Mouse (Mus musculus) forebrain, postnatal 0 days (tissue): ENCODE measurements around the gene Fam72a. TPM values are rescaled to one million over a fixed set of nuclear protein-coding genes. Genes with fewer than 3 reads are reported as not detected.

Experiments
- ATAC-seq: fragments of 200-750 bp; cut with Nextera tagmentation; 2 replicates; pipeline ENCODE4 v1.8.0; 2017; ENCODE audit warnings: mild to moderate bottlenecking, moderate library complexity
- DNase-seq: peaks from one replicate; pipeline ENCODE4 v3.0.0-alpha.2; 2015
- H3K27ac ChIP-seq: fragments of 300-500 bp; sonication (generic); 2 replicates; pipeline ENCODE4 v1.5.1; 2014; ENCODE audit warnings: low read depth, mild to moderate bottlenecking, antibody characterized with exemption, low read length, moderate library complexity, mixed read lengths
- H3K27me3 ChIP-seq: fragments of 300-500 bp; sonication (generic); 2 replicates; pipeline ENCODE4 v1.6.1; 2014; ENCODE audit warnings: mild to moderate bottlenecking, low read length, mixed read lengths; ENCODE audit not compliant: insufficient read depth
- H3K36me3 ChIP-seq: fragments of 300-500 bp; sonication (generic); 2 replicates; pipeline ENCODE4 v1.6.1; 2014; ENCODE audit warnings: mild to moderate bottlenecking, moderate library complexity; ENCODE audit not compliant: insufficient read depth
- H3K4me1 ChIP-seq: fragments of 300-500 bp; sonication (generic); 2 replicates; pipeline ENCODE4 v1.6.1; 2014; ENCODE audit warnings: antibody characterized with exemption; ENCODE audit not compliant: insufficient read depth
- H3K4me2 ChIP-seq: fragments of 300-500 bp; sonication (generic); 2 replicates; pipeline ENCODE4 v1.6.1; 2014; ENCODE audit warnings: low read depth, mild to moderate bottlenecking, moderate library complexity
- H3K4me3 ChIP-seq: fragments of 300-500 bp; sonication (generic); 2 replicates; pipeline ENCODE4 v1.5.1; 2014; ENCODE audit warnings: low read depth, low read length, mixed read lengths
- H3K9ac ChIP-seq: fragments of 300-500 bp; sonication (generic); 2 replicates; pipeline ENCODE4 v1.6.1; 2014; ENCODE audit warnings: mild to moderate bottlenecking
- H3K9me3 ChIP-seq: fragments of 300-500 bp; sonication (generic); 2 replicates; pipeline ENCODE4 v1.6.1; 2016; ENCODE audit warnings: low read length
- CTCF ChIP-seq: sonication (generic); IDR thresholded peaks from 2 replicates; pipeline ENCODE4 v1.5.1; 2016; ENCODE audit warnings: antibody characterized with exemption, control low read depth, low read depth
- WGBS: fragments of 180-500 bp; shearing (Covaris S2); extraction: QIAGEN DNeasy Blood & Tissue Kit; methylation state at CpG from one replicate; pipeline ENCODE4 v1.1.7; 2014; 5-methylcytosine and 5-hydroxymethylcytosine counted together
- polyA plus RNA-seq: library from polyadenylated mRNA; unstranded; fragments of >200 nt; fragmentation: Nextera tagmentation; extraction: Ambion mirVana; gene quantifications from 2 replicates; pipeline ENCODE4 v1.2.1, GENCODE M21; 2015
- total RNA-seq: library from RNA; depleted of rRNA; stranded (reverse); fragments of >200 nt; gene quantifications from 2 replicates; pipeline ENCODE4 v1.2.3, GENCODE M21; 2014

Fam72a gene
- total and polyA plus RNA-seq, 2 experiments from 2014 or later, result 0.86 to 1.5 TPM

- 1% methylated on average over 40 of the region's 41 CpGs for WGBS
- peak overlapping the region; percentile 75 for H3K4me3 ChIP-seq
- no peak for DNase-seq
- H3K27me3 ChIP-seq, result no peaks in the 10 kb centered on the region
- no peaks in the 10 kb centered on the region for H3K36me3 ChIP-seq
- ATAC-seq, result no peak
- H3K4me1 ChIP-seq, result peaks cover 27% of the 10 kb centered on the region
- peak overlapping the region; percentile 91 for H3K27ac ChIP-seq
- H3K4me2 ChIP-seq, result peak overlapping the region; percentile 77
- TF ChIP-seq CTCF, result no peak
- H3K9me3 ChIP-seq, result no peaks in the 10 kb centered on the region
- H3K9ac ChIP-seq, result peak overlapping the region; percentile 80
Measured at GRCm38 (mm10) chr1:131525586-131526271, 2.0 kb upstream of the Fam72a start.

DNA sequence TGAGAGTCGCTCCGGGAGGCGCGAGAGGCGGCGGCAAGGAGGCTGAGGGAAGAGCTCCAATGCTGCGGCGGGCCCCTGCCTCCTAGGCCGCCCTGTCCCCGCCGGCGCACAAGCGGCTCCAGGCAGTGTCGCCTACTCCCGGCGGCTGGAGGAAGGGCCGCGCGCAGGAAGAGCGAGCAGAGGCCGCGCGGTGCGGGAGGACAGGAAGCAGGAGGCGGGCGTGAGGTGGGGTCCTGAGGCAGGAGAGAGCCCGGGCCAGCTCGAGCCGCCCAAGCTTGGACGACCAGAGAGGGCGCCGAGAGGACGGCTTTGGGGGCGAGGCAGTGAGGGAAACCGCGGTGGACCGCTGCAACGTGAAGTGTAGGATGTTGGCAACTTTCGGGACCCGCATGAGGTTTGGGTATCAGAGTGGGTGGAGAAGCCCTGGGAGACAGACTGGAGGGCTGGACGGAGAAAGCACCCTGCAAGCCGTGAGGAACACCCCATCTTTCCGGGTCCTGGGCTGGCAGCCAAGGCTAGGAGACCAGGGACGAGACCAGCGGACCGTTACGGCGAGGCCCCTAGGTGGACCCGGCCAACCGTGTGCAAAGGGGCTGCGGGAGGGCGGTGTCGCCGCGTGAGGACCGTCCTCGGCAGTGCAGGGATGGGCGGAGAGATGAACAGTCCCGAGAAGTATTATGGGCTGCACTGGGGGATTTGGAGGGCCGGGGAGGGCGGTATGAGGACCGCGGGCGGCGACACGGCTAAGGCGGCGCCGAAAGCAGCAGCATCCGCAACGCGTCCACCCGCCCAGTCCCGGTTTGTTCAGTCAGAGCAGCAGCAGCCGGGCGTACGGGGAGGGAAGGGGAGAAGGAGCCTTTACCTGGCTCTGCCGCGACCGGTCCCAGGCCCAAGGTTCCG lies 1.1 kb upstream of the Fam72a start:
- peak; percentile 73 for DNase-seq
- Histone ChIP-seq H3K27ac (peak overlapping the region; percentile 91), H3K36me3 (no peaks in the 10 kb centered on the region), H3K4me2 (peak overlapping the region; percentile 77), H3K27me3 (no peaks in the 10 kb centered on the region), H3K4me3 (peak overlapping the region; percentile 75), H3K9me3 (no peaks in the 10 kb centered on the region), H3K4me1 (peaks cover 20% of the 10 kb centered on the region), H3K9ac (peak overlapping the region; percentile 80)
- ATAC-seq, result peak; percentile 25
- 2% methylated on average over 79 of the region's 81 CpGs for WGBS
- peak; percentile 55 for TF ChIP-seq CTCF

GRCm38 (mm10) chr1:131528081-131528507 lies 391 bp downstream of the Fam72a start:
- DNase-seq, result no peak
- ATAC-seq, result no peak
- 0 out of 2 replicates have a peak overlapping the region, but pooled peaks have one; percentile 37 for H3K27ac ChIP-seq
- peak overlapping the region; percentile 39 for H3K9ac ChIP-seq
- H3K4me3 ChIP-seq, result peak overlapping the region; percentile 76
- TF ChIP-seq CTCF, result no peak
- H3K36me3 ChIP-seq, result no peaks in the 10 kb centered on the region
- peaks cover 7% of the 10 kb centered on the region for H3K4me1 ChIP-seq
- no peaks in the 10 kb centered on the region for H3K27me3 ChIP-seq
- under 1% methylated on average over 34 of the region's 34 CpGs for WGBS
- peak overlapping the region; percentile 98 for H3K4me2 ChIP-seq
- H3K9me3 ChIP-seq, result no peaks in the 10 kb centered on the region

DNA sequence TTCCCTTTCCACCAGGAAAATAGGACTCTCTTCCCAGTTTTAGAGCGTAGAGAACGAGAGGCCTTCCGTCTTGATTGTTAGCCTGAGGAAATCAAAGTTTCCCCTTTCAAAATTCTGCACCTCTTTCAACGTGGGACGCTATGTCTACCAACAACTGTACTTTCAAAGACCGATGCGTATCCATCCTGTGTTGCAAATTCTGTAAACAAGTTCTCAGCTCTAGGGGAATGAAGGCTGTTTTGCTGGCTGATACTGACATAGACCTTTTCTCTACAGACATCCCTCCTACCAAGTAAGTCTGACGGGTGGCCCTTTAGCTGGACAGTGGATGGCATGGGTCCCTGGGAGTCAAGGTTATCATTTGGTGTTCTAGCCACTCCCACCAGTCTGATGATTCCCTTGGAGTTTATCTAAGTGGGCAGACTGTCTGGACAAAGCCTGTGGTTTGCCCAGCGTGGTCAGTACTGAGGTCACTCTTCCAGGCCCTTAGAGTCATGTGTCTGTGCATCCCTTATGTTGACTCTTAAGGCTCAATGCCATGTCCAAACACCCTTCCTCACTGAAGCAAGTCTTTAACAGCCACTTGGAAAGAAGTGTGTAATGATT lies 961 bp downstream of the Fam72a start:
- Histone ChIP-seq H3K4me3 (peak overlapping the region; percentile 76), H3K4me1 (peaks cover 7% of the 10 kb centered on the region), H3K27ac (no peak overlapping the region), H3K36me3 (no peaks in the 10 kb centered on the region), H3K27me3 (no peaks in the 10 kb centered on the region), H3K9me3 (no peaks in the 10 kb centered on the region), H3K9ac (0 out of 2 replicates have a peak overlapping the region, but pooled peaks have one; percentile 39), H3K4me2 (peak overlapping the region; percentile 98)
- DNase-seq (no peak), ATAC-seq (no peak)
- WGBS, result under 1% methylated on average over 9 of the region's 9 CpGs
- no peak for TF ChIP-seq CTCF

DNA sequence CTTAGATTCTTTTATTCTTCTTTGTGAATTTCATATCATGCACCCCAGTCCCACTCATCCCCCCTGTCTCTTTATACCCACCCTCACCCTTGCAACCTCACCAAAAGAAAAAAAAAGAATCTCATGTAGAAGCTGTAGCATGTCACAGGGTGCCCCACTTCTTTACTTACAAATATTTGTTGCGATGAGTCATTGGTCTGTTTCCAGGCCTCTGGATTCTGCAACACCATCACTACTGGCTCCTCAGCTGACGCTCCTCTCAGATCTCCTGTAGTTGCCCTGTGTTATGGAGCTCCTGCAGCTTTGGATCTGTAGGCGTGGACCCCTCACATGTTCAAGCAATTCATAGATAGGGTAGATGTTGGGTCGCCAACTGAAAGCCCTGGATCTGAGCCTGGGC lies 12.1 kb downstream of the Fam72a start:
- no peak overlapping the region for H3K9ac ChIP-seq
- no peak overlapping the region for H3K27ac ChIP-seq
- no peak overlapping the region for H3K4me3 ChIP-seq
- no peaks in the 10 kb centered on the region for H3K27me3 ChIP-seq
- no peak overlapping the region for H3K4me2 ChIP-seq
- DNase-seq (no peak), ATAC-seq (no peak)
- TF ChIP-seq CTCF, result no peak
- H3K4me1 ChIP-seq, result no peaks in the 10 kb centered on the region
- 94% methylated on average over 4 of the region's 4 CpGs for WGBS
- no peaks in the 10 kb centered on the region for H3K9me3 ChIP-seq
- no peaks in the 10 kb centered on the region for H3K36me3 ChIP-seq

- no peaks in the 10 kb centered on the region for H3K9me3 ChIP-seq
- ATAC-seq (no peak), DNase-seq (no peak)
- no peak overlapping the region for H3K4me2 ChIP-seq
- no peaks in the 10 kb centered on the region for H3K27me3 ChIP-seq
- H3K4me1 ChIP-seq, result no peaks in the 10 kb centered on the region
- TF ChIP-seq CTCF, result no peak
- no peaks in the 10 kb centered on the region for H3K36me3 ChIP-seq
- 40% methylated on average over 5 of the region's 5 CpGs for WGBS
- no peak overlapping the region for H3K9ac ChIP-seq
- no peak overlapping the region for H3K27ac ChIP-seq
- H3K4me3 ChIP-seq, result no peak overlapping the region
Measured at GRCm38 (mm10) chr1:131540795-131541194, 13.1 kb downstream of the Fam72a start.
